Mouse (Mus musculus): ENCODE data around the gene Me3.

Me3 gene

DNA sequence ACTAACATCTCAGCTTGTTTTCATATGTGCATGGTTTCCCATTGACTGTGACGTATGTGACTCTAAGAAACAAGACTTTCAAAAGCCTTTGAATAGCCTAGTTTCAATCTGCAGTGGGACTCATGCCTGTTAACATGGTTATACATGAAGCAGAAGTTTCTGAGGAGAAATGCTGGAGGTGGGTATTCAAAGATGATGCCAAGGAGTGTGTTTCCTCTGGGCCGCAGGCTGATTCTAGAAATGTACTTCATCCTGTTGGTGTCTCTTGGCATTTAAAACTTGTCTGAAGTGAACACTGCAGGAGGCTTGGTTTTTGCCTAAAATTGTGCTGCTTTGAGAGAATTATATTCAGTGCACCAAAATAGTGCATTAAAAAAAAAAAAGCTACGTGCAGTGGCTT lies 34.2 kb downstream of the Me3 start:
- DNase-seq (ENCODE audit: low spot score in 2 of 2), result no peak

- DNase-seq (ENCODE audit: low spot score in 2 of 2), result no peak
Measured at GRCm38 (mm10) chr7:89667570-89667969, 35.4 kb downstream of the Me3 start.

GRCm38 (mm10) chr7:89669461-89669860 lies 37.3 kb downstream of the Me3 start:
- no peak for DNase-seq (ENCODE audit: low spot score in 2 of 2)

- DNase-seq (ENCODE audit: low spot score in 2 of 2), result no peak
Measured at GRCm38 (mm10) chr7:89671104-89671831, 39.1 kb downstream of the Me3 start.

DNA sequence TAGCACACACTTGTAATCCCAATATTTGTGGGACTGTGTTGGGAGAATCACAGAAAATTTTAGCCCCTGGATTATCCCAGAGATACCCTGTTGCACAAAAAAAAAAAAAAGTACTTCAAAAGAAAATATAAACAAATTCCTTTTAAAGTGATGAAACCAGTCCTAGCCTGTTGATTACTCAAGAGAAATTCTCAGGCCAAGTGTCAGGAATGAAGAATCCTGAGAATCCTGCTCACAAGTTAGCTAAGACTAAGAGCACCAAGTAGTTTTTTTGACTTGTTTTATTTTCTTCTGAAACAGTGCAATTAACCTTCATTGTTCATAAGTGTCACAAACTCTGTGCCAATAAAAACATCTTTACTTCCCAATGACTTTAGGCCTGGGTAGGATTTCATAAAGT lies 44.0 kb downstream of the Me3 start:
- DNase-seq (ENCODE audit: low spot score in 2 of 2), result no peak

DNA sequence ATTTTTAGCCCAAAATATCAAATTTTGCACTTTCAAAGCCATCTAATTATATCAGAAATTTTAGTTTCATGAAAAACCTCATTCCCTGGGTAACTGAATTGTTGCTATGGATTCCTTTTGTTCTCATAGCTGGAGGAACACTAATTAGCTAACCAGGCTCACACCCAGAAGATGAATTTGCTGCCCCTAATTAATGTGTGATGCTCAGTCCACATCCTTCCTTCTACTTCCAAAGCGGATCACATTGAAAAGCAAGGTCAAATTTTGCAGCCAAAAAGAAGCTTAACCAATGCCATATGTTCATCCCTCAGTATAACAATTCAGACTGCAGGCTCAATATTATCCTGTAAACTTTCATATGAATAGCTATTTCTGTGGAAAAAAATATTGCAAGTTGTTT lies 45.7 kb downstream of the Me3 start:
- no peak for DNase-seq (ENCODE audit: low spot score in 2 of 2)

DNA sequence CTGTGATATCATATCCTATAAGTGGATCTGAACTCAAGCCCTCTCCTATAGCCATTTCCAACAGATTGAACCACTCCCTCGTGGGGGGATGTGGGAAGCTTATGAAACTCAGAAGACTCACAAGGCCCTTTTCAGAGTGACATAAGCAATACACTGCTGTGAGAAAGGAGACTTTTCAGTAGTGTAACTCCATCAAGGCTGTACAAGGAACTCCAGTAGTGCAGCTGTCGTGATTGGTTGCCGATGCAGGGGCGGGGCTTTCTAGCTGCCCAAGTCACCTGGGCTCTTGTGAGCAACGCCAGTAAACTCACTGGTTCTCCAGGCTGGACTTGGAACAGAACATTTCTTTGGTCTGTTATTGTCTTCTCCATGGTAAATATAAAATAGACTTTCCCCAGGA lies 46.5 kb downstream of the Me3 start:
- DNase-seq (ENCODE audit: low spot score in 2 of 2), result no peak

GRCm38 (mm10) chr7:89679139-89679538 lies 46.9 kb downstream of the Me3 start:
- no peak for DNase-seq (ENCODE audit: low spot score in 2 of 2)

GRCm38 (mm10) chr7:89679621-89680140 lies 47.5 kb downstream of the Me3 start:
- no peak for DNase-seq (ENCODE audit: low spot score in 2 of 2)

DNA sequence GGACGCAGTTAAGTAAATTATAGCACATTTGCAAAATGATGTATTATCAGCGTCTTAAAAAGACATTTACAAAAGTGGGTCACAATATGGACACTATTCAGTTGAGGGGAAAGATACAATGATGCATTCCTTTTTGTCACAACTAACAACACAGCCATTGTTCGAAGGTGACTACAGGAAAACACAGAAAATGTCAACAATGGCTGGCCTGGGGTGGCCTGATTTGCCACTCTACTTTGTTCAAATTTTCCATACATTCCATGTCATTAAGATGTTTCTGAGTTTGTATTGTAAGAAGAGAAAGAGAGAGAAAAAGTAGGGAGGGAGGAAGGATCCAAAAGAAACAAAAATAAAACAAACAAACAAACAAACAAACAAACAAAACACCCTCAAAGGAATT lies 48.7 kb downstream of the Me3 start:
- DNase-seq (ENCODE audit: low spot score in 2 of 2), result no peak

GRCm38 (mm10) chr7:89681666-89682470 lies 49.7 kb downstream of the Me3 start:
- DNase-seq (ENCODE audit: low spot score in 2 of 2), result no peak

DNA sequence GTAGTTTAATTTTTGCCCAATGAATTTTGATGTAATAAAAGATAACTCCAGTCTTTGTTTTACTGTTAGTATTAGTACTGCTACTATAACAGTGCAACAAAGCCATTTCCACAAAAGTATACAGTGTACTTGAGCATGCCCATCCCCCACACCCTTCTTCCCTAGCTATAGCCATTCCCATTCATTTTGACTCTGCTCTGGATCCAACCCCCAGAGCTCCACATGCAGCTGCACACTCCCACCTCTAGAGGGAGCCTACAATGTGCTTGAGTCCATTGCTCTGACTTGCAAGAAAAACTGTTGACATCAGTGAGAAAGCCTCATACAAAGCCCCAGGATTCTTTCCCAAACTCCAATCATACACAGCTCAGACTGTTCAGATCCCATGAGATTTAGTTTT lies 66.0 kb downstream of the Me3 start:
- no peak for DNase-seq (ENCODE audit: low spot score in 2 of 2)

DNA sequence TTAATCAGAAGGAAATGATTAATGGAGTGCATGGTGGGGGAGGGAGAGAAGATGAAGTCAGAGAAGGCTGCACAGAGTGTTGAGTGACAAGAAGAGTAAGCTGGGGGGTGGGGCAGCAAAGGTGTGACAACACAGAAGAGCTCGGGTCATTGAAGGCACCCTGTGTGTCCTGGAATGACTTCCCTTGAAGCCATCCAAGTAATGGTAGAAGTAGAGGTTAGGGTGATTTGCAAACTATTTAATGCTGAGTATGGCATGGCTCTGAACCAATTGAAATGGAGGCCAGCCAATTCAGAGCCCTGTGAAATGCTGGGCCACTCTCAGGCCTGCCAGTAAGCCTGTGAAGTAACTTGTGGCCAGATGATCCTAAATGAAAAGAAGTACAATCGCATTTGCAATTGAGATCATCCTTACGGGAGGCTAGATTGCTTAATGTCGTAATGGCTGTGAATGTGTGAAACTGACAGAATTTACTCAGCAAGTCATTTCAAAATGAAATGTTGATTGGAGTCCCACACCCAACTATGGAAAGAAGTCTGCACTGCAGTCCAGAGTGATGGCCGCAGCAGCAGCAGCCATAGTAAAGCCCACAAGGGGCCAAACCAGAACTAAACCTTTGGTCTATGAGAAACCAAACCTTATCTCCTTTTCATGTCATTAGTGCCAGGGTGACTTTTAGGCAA lies 67.6 kb downstream of the Me3 start:
- DNase-seq (ENCODE audit: low spot score in 2 of 2), result no peak

GRCm38 (mm10) chr7:89700511-89700910 lies 68.3 kb downstream of the Me3 start:
- no peak for DNase-seq (ENCODE audit: low spot score in 2 of 2)

DNA sequence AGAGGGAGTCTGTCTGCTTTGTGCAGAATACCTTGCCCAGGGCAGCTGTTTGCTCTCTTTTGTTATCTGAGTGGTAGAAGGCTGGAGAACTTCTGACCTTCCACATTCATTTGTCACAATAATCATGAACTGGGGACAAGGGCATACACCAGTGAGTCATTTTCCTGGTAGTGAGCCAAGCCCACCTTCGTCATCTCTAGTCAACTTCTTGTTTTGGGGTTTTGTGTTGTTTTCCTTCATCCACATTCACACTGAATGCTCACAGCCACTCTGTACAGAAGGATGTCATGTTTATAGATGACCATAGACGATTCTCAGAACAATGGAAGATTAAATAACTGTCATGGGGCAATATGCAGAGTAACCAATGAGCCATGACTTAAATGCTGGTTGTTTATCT lies 78.6 kb downstream of the Me3 start:
- DNase-seq (ENCODE audit: low spot score in 2 of 2), result no peak

DNA sequence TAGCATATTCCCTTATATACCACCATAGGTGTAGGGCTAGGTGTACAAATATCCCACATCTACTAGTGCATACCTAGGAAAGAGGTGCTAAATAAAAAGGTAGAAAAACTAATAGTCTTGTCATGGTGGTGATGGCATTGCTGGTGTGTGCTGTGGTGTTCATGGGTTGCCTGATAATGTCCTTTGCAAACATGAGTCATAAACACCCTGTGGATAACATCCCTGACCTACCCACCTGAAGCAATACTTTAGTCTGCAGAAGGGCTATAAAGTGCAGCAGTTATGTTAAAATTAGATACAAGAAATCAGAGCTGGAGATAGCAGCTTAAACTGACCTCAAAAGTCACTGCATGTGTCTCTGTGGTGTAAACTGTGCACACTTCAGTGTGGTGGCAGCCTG lies 80.9 kb downstream of the Me3 start:
- no peak for DNase-seq (ENCODE audit: low spot score in 2 of 2)

- no peak for DNase-seq (ENCODE audit: low spot score in 2 of 2)
Measured at GRCm38 (mm10) chr7:89716226-89716625, 84.0 kb downstream of the Me3 start.

GRCm38 (mm10) chr7:89717521-89717920 lies 85.3 kb downstream of the Me3 start:
- no peak for DNase-seq (ENCODE audit: low spot score in 2 of 2)

GRCm38 (mm10) chr7:89718264-89718663 lies 86.1 kb downstream of the Me3 start:
- no peak for DNase-seq (ENCODE audit: low spot score in 2 of 2)

DNA sequence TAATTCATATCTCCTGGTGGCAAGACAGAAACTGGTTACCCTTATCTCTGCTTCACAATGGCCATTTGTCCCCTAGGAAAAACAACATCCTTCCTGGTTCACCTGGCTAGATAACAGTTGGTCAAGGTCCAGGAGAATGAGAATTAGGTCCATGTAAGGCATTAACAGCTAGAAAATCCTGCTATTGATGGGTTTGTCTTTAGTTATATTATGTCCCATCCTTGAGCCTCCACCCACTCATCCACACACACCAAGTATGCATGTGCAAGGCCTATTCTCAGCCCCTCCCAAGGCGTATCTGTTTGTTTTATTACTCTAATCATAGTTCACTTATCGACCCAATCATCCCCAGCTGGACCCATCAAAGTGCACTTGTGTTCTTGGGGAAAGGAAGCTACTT lies 88.1 kb downstream of the Me3 start:
- no peak for DNase-seq (ENCODE audit: low spot score in 2 of 2)

DNA sequence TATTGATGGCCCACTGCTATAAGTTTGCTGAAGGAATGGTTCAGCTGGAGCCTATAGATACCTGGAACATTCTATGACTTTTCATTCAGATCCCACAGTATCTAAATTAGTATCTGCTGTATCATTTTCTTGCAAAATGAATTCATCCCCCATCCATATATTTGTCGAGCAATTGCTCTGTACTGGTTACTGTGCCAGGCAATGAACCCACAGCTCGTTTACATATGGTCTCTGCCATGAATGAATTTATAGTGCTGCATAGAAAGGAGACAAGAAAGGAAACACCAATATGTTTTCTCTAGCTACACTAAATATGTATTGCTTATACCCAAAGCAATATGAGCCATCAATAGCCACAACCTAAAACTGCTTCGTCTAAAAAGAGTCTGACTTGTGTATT lies 94.5 kb downstream of the Me3 start:
- DNase-seq (ENCODE audit: low spot score in 2 of 2), result no peak

DNA sequence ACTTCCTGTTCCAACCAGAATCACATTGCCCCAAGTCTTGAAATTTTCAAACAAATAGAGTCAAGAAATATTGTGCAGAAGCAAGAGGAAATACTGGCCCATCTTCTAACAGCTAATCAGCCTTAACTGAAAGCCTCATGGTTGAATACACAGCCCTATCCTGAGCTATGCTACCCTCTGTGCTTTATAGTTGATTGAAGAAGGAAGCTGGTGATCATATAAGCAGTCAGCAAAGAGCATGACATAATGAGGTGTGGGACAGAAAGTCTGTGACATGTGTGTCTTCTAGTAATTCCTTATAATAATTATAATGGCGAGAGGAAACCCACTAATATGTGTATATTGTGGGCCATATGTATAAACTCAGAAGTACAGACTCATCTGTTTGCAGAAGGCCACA lies 95.4 kb downstream of the Me3 start:
- DNase-seq (ENCODE audit: low spot score in 2 of 2), result no peak

- no peak for DNase-seq (ENCODE audit: low spot score in 2 of 2)
Measured at GRCm38 (mm10) chr7:89728393-89728792, 96.2 kb downstream of the Me3 start.

All from frontal cortex, postnatal 14 days (tissue).